Mouse (Mus musculus) cerebellum, adult 11 months (tissue): ENCODE results near the gene Tmem110.
A peak's percentile ranks its signal among the peaks of the same experiment; 100 is the strongest.

Experiments
- DNase-seq: peaks from one replicate; pipeline ENCODE4 v3.0.0; 2022

Tmem110 gene

GRCm38 (mm10) chr14:30865311-30865710 is 39.9 kb downstream of the Tmem110 start:
- DNase-seq = no peak

- peak; percentile 55 for DNase-seq
Measured at GRCm38 (mm10) chr14:30867042-30867441, 41.7 kb downstream of the Tmem110 start.

- no peak for DNase-seq
Measured at GRCm38 (mm10) chr14:30868826-30869225, 43.4 kb downstream of the Tmem110 start.

GRCm38 (mm10) chr14:30869391-30869801 is 44.0 kb downstream of the Tmem110 start:
- DNase-seq = no peak

GRCm38 (mm10) chr14:30870206-30871147 is 45.1 kb downstream of the Tmem110 start:
- no peak for DNase-seq

- DNase-seq = no peak
Measured at GRCm38 (mm10) chr14:30874095-30874700, 48.8 kb downstream of the Tmem110 start.

- DNase-seq = no peak
Measured at GRCm38 (mm10) chr14:30875130-30875865, 49.9 kb downstream of the Tmem110 start.

GRCm38 (mm10) chr14:30875955-30876354 is 50.6 kb downstream of the Tmem110 start:
- no peak for DNase-seq

GRCm38 (mm10) chr14:30876451-30876850 is 51.1 kb downstream of the Tmem110 start:
- no peak for DNase-seq

- no peak for DNase-seq
Measured at GRCm38 (mm10) chr14:30877827-30878226, 52.4 kb downstream of the Tmem110 start.

- DNase-seq = no peak
Measured at GRCm38 (mm10) chr14:30878958-30879571, 53.7 kb downstream of the Tmem110 start, which contains the start of gene Mustn1. Mustn1 (plus strand) TSS chr14:30879200.

- no peak for DNase-seq
Measured at GRCm38 (mm10) chr14:30879794-30880193, 54.4 kb downstream of the Tmem110 start.

- DNase-seq = no peak
Measured at GRCm38 (mm10) chr14:30880251-30880650, 54.9 kb downstream of the Tmem110 start.

- peak; percentile 61 for DNase-seq
Measured at GRCm38 (mm10) chr14:30880811-30881717, 55.7 kb downstream of the Tmem110 start.

GRCm38 (mm10) chr14:30881718-30882108 is 56.3 kb downstream of the Tmem110 start:
- DNase-seq = peak; percentile 41

- DNase-seq = no peak
Measured at GRCm38 (mm10) chr14:30885298-30885697, 59.9 kb downstream of the Tmem110 start.

- DNase-seq = no peak
Measured at GRCm38 (mm10) chr14:30886204-30886603, 60.8 kb downstream of the Tmem110 start, which contains the start of gene Itih4. Itih4 (plus strand) TSS chr14:30886476.

- peak; percentile 38 for DNase-seq
Measured at GRCm38 (mm10) chr14:30888271-30888732, 62.9 kb downstream of the Tmem110 start.

GRCm38 (mm10) chr14:30899972-30900371 is 74.6 kb downstream of the Tmem110 start:
- DNase-seq = no peak

- DNase-seq = no peak
Measured at GRCm38 (mm10) chr14:30902628-30903027, 77.2 kb downstream of the Tmem110 start.

GRCm38 (mm10) chr14:30903036-30903435 is 77.6 kb downstream of the Tmem110 start:
- no peak for DNase-seq
